Mouse (Mus musculus): ENCODE measurements at regions not wholly inside any gene's neighbourhood (a gene's known extent, or its start where the extent isn't known, plus 50 kb on each side); places are given as distances from the start of the nearest gene placed in this dataset.

DNA sequence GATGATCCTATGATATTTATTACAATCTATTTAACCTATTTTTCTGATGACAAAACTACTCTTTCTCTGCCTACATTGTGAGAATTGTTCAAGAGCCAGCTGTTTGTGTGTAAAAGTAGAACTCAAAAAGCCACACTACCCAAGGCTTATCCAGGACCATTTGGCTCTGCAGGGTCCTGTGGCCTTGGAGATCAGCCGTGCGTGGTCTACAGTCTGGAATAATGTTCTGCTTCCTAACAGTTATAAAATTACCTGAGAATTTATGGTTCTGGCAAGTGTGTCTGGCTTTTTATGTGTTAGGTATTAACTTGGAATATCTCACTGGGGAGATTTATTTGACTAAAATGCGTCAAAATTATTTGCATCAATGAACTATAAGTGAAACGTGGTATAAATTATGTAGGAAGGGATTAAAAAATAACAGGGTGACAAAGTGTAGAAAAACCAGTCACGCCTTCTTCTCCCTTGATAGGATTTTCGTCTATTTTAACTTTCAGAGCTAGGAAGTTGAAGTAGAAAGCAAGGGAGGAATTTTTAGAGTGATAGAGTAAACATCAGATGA is 1789.0 kb upstream of the Gm7489 start:
- DNase-seq, result no peak

DNA sequence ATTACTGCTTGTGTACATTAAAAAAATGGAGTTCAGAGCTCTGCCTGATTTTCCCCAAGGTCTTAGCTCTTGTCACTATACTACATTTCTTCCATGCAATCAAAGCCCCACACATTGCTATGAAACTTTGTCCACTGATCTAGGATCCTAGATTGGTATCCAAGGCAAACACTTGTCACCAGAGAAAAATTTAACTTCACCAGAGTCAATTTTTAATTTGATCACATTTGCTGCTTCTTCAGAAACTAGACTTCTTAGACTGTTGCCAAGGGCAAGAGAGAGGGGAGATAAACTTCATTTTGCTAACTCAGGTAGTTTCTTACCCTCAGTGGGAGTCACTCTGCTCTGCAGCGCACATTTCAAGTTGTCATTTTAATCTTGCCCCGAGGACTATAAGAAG is 1775.9 kb upstream of the Gm7489 start:
- peak in 1 of 2 experiments; percentile 40 for DNase-seq

DNA sequence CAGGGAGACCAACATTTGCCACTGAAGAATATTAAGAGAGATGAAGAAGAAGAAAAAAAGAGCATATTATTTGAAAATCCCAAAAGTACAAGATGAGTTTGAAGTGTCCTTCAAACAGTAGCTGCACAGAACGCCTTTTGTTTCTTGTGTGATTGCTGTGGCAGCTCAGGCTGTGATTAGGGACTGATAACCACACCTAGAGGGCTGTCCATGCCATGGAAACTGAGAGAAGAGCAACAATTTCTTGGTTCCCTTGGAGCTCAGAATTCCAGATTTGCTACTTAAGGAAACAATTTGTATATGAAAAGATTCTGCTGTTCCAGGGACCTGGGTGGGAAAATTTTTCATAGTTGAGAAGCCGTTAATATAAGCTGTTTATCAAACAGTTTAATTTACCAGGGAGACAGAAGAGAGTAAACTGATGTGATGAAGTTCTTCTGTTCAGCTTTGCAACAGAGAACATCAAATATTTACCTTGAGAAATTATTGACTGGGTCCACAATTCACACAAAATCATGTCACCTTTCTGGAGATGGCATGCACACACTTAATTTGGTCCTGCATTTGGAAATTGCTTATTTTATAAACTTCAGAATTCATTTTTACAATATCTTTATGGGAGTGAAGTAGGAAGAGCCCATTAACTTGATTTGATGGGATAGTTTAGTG is 1770.2 kb upstream of the Gm7489 start:
- DNase-seq, result no peak

DNA sequence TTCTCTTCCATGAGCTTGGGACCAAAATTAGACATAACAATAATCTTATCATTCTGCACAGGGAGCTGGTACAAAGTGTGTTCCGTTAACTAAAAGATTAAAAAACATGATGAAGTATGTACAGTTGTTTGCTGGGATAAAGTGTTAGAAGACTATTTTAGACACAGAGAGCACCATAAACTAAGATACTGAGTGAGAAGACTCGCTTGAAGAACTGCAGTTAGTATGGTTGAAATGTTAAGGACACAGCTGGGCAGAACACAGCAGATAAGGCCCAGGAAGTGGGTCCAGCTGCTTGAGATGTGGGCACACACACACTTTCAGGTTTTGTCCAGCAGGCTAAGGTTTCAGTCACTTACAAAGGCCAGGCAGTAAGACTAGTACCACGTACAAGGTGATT is 1748.0 kb upstream of the Gm7489 start:
- DNase-seq, result no peak

DNA sequence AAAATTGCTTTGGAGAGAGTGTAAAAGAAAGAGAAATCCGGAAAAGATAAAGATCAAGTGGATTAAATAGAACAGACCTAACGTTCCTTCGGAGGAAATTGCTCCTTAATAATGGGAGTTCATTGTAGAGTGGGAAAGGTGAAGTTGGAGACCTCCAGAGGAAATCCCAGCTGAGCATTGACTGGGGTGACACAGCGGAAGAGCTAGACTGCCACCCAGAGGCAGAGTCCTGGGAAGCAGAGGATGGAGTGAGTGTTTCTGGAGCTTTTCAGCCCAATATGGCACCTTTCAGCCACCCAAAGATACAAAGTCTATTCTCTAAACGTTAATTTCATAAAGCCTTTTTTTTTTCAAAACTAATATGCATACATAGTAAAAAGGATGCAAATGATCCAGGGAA is 1731.3 kb upstream of the Gm7489 start:
- DNase-seq, result peak; percentile 11 to 39

DNA sequence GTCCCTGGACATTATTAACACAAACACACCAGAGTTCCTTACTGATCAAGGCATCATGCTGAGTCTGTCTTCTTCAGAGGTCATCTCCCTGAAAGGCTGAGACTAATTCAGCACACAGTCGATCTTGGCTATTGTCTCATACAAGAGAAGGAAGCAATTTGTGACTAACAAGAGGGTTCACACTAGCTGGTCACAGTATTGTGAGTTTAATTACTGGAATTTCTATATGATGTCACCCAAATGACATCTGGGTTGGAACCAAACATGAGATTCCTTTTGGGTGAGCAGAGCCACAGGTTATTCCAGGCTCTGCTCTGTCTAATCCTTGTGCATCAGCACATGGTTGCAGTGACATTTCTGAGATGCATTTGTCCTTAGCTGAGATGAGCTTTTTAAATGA is 1728.9 kb upstream of the Gm7489 start:
- no peak for DNase-seq

DNA sequence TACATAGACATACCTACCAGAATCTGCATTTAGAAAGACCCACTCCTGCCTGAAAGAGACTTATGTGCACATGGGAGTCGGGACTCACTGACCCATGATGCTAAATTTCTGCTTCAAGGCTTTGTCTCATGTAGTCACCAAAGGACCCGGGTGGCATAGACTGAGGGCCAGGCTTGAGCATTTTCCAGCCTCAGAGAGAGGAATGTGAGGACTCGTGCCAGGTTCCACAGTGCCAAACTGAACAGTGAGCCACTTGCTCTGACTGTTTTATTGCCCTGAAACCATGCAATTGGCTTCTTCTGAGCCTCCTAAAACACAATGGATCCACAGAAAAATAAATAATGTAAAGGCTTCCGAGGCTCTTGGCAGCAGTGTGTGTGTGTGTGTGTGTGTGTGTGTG is 1727.9 kb upstream of the Gm7489 start:
- peak; percentile 3 to 5 for DNase-seq

DNA sequence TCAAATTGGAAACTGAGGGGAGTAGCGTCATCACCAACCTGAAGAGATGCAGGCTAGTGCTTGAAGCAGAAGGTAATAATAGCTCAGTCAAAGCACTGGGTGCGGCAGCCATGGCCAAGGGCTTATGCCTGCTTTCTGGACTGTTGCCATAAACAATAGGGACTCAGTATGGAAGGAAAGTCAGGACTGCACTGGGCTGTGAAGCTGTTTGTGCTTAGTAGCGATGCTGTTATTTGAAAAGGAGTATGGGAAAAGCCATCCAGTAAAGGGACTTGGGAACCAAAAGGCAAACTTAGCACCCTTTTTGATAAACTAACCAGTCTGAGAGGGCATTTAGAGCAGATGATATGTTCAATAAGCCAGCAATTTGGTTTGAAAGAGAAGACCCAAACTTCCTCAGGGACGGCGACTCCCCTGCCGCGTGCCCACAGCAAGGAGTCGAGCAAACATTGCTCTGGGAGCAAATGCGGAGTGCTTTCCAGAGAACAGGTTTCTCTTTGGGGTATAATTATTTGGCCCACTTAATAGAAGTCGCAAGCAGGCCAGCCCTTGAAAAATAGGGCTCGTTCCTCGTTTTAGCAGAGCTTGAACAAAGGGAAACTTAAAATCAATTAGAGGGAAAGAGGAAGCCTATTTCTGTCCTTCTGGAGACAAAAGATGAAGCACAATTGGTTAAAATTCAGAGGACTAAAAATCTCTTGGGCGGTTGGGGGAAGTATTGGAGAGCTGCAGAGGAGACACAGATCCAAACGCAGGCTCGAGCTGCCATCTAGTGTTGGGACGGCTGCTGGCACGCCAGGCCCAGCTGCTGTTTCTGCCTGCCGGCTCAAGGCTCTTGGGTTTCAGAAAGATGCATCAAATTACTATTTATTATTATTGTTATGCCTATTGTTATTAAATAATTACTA is 1724.3 kb upstream of the Gm7489 start:
- DNase-seq, result peak; percentile 22 to 73

DNA sequence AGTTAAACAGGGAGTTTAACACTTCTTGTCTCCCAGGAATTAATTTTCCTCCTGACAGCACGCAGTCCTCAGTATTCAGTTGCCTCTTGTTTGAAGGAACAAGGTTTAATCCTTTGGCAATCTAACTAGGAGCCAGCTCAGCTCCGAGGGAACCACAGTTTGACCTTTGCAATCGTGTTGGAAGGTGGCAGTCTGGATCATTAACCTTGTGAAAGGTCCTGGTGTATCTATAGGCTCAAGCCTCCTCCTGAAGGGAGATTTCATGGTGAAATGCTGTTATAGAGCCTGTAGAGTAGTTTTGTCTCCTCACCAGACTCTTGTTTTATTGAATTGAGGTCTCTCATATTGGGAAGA is 1723.6 kb upstream of the Gm7489 start:
- DNase-seq, result peak in 1 of 2 experiments; percentile 15

DNA sequence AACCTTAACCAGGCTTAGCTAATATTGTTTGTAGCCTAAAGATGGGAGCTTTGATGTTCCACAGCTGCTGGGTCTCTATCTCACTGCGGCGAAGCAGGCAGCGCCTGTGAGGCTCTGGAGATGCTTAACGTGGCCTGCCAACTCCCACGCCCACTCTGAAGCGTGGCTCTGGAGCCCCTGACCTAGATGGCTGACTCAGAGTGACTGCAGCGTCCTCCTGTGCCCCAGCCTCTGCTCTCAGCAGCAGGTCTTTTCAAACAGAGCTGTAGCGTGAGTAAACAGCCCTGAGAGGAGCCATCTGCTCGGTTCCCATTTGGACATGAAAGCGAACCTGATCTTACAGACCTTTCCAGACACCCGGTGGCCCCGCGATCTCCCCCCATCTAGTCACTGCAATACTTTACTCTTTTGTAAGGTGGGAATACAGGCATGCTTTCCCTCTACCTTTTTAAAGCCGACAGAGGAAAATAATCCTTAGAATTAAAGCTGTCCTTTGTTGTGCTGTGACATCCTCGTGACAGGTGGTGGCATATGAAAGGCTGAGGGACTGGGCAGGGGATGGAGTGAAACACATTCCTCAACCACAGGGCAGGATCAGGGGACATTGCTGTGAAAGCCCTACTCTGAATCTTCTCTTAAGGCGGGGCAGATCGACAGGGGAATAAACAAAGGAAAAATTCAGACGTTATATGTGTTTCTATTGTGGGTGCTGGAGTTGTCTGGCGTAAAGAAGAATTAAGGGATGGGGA is 1723.0 kb upstream of the Gm7489 start:
- DNase-seq, result no peak

DNA sequence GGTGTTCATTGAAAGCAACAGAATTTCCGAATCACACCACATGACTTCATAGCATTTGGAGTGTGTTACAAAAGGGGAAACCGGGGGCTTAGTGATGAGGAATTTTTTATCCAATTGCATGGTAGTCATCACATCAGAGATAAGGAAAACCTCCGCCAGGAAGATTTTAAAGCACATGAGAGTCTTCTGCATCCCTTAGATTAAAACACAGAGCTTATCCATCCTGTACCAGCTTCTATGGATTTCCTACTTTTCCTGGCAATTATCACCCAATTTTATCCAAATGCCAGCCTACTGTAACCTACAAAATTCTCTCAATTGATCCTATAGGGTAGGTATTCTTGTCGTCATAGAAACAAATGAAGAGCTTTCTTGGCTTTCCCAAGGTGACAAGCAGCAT is 1718.6 kb upstream of the Gm7489 start:
- no peak for DNase-seq

DNA sequence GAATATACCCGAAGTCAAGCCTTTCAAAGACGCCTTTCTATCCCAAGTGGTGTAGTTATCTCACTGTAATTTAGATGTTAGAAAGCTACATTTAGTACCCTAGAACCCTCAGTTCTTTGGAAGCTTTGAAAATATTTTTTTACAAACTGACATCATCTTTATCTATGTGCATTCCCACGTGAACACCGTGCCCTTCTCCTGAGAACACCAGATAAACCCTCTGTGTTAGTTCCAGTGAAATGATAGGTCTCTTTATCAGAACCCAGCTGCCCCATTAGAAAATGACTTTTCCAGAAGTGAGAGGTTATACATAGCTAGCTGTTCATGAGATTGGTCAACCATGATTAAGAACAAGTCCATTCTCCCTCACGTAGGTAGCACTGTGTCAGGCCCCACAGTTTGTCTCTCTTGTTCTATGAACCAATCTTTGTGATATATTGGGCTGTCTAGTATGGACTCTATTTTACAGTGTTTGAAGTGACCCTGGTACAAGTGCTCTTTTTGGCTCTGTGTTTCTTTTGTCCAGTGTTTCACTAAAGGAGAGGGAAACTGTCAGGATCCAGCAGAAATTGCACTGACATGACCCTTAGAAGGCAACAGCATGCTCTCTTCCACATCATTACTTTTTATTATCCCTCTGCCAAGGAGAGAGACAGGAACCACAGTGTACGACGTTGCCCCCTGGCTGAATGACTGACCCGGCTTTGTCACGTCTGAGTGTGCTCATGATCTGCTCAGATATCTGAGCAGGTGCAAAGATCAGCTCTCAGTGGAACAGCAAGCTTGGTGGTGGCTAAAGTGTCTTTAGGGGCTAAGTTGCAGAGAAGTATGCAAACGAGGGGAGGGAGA is 1717.9 kb upstream of the Gm7489 start:
- DNase-seq, result no peak

DNA sequence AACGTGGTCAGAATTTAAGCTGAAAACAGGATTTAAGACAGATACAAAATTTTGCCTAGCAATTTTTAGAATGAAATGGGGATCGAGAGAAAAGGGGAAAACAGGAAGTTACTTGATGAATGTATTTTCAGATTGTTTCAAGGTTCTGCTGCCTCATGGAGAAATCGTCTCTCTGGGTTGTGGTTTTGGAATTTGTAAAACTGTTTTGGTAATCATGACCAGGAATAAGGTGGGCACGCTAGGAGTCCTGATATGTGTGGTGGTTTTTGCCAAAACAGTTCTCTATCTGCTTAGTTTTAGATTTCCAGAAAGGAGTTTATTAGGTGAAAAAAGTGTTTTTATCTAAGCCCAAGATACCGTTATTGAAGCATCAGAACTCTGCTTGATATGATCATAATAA is 1716.9 kb upstream of the Gm7489 start:
- no peak for DNase-seq

DNA sequence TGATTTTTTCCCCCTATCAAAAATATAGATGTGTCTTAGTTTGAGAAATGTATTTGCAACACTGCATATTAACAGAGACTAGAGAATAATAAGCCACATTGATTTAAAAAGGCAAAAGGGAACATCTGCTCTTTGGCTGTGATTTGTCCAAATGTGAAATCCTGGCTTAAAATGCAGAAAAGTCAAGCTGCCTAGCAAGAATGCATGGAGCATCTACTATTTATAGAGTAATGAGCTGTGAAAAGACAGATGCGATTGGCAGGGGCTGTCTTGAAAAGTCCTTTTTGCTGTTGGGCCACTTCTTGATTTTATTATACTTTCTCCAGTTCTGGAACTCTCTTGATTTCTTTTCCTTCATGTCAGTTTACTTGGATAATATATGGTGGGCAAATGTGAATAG is 1707.8 kb upstream of the Gm7489 start:
- no peak for DNase-seq

DNA sequence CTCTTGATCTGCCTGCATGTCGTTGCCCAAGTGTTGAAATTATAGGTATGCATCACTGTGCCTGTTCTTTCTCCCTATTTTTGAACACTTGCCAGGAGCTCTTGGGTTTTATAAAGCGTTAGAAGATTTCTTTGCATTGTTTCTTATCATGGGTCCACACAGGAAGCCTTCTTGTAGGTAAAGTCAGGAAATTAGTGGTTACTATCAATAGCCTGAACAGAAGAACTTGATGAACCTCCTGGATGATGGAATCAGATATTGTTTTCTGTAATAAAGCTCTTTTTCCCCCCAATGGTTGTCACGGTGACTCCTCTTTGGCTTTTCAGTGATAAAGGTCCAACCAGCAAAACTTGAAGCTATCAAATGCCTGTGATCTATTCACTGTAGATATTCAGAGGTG is 1706.0 kb upstream of the Gm7489 start:
- DNase-seq, result no peak

DNA sequence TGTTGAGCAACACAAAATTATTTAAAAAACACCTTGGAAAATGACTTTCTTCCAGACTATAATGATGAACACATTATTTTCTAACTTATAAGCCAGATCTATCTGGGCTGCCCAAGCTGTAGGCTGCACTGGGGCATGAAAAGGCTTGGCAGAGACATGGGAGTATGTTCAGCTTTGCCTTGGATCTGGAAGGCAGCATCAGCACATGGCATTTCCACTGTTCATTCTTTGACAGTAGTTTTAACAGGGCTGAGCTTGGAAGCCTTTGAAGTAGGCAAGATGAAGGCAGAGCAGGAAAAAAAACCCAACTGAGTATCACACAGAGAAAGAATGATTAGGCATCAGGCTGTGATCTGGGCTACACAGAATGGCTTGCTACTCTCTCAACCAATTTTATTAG is 1705.3 kb upstream of the Gm7489 start:
- DNase-seq, result no peak

DNA sequence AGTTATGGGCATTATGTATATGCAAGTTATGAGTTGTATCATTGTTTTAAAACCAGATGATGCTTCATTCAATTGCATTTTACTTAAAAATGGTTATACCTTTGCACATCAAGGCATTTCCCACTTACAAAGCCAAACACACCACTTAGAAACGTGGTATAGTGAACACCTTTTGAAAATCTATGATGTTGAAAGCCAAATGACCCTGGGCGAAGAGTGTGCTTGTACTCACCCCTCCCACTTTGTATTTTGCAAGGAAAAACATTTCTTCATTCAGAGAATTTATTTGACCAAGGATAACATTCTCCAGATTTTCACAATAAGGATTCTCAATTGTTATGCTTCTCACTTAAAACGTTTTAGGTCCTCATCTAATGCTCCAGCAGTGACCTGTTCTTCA is 1693.5 kb upstream of the Gm7489 start:
- DNase-seq, result no peak

DNA sequence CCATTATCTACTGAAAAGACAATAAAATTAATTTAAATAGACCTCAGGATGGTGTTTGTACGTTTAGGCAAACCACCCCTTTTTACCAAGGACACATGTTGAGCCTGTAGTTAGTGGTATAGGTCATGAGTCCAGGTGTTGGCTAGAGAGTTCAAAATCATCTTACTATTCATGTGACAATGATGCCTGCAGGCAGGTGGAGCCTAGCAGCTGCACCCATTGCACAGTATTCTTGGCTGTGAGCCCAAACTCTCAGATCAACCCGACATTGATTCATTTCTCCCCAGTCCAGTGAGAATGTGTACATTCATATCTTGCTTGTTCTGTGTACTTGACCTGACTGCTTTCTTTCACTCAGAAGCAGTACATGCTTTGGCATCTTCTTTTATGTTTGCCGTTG is 1677.4 kb upstream of the Gm7489 start:
- no peak for DNase-seq

DNA sequence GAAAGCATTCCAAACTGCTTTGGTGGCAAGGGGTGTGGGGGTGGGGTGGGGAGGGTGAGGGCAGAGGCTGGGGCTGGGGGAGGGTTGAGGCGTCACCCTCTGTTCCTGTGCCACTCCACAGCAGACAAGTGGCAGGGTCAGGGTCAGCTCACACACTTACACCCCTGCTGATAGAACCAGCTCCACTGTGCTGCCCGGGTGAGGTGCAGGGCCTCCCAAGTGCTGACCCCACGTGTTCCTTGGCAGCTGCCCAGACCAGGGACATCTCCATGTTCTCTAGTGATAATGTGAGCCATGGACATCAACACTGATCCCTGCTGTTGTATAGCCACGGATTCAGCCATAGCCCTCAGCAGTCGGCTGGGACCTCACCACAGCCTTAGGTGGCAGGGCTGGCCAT is 1652.3 kb upstream of the Gm7489 start:
- DNase-seq, result no peak

DNA sequence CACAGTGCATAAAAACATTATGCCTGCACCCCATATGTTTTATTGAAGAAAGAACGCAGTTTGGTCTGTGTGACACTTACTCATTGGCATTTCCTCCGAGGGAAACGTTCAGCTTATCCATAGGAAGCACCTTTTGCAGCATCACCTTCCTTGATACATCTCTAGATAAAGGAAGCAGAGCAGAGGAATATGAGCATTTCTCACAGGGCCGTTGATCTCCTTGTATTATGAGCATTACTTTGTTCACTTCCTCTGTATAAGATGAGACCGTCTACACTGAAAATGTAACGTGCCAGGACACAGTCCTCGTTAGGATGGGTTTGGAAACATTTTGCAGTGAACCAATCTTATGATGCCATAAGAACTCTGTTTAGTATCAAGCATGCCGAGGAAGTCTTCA is 1648.5 kb upstream of the Gm7489 start:
- no peak for DNase-seq

DNA sequence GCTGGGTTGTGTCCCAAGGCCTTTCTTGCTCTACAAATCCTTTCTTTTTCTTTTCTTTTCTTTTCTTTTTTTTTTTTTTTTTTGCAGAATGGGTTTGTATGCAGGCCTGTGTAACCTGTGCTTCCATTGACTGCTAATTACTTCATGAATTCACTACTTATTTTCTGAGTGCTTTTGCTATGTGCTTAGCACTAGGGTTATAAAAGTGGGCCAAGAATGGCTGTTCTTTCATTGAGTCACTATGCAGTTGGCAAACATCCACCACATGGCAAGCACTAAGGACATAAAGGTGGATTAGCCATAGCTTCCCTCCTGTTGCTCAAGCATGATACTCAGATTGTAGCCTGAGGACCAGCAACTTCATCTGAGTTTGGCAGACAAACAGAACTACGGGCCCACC is 1641.8 kb upstream of the Gm7489 start:
- no peak for DNase-seq
